Mouse (Mus musculus): ENCODE data around the gene Hist1h3d. TPM values are rescaled to one million over a fixed set of nuclear protein-coding genes. Genes with fewer than 3 reads are reported as not detected.

The Hist1h3d gene
- 0.18 and 0.33 TPM in 2 replicates for polyA plus RNA-seq (2021; fragmentation: Nextera tagmentation)
- long read RNA-seq, experiment 1, partial matches to known transcripts = 0 of 3 reads
- long read RNA-seq, experiment 1, other reads (novel, unspliced or antisense) = 2 of 3 reads
- long read RNA-seq, experiment 2 = 0 reads

GRCm38 (mm10) chr13:23575271-23575851 is at the start of gene Hist1h3d:
TSS of gene Hist1h3d (plus strand) at chr13:23575763.

GRCm38 (mm10) chr13:23530901-23531875 is 44.4 kb upstream of the Hist1h3d start, which contains the start of gene Hist1h4h:
TSS of gene Hist1h4h (plus strand) at chr13:23531050.

GRCm38 (mm10) chr13:23533560-23534367 is 41.8 kb upstream of the Hist1h3d start, which contains the start of gene Hist1h2af:
TSS of gene Hist1h2af (plus strand) at chr13:23533906.

GRCm38 (mm10) chr13:23535137-23536075 is 40.2 kb upstream of the Hist1h3d start, which contains the start of gene Hist1h3g:
TSS of gene Hist1h3g (plus strand) at chr13:23535422.

GRCm38 (mm10) chr13:23542999-23543607 is 32.5 kb upstream of the Hist1h3d start, which contains the start of gene Hist1h2bh:
TSS of gene Hist1h2bh (minus strand) at chr13:23543392.

GRCm38 (mm10) chr13:23543965-23544786 is 31.4 kb upstream of the Hist1h3d start, which contains the start of gene Hist1h3f:
TSS of gene Hist1h3f (plus strand) at chr13:23544052.

GRCm38 (mm10) chr13:23551146-23551834 is 24.3 kb upstream of the Hist1h3d start, which contains the start of gene Hist1h4f:
TSS of gene Hist1h4f (minus strand) at chr13:23551648.

GRCm38 (mm10) chr13:23552962-23553361 is 22.6 kb upstream of the Hist1h3d start, which contains the start of gene Hist1h1d:
TSS of gene Hist1h1d (plus strand) at chr13:23553262.

GRCm38 (mm10) chr13:23561883-23562659 is 13.5 kb upstream of the Hist1h3d start, which contains the start of gene Hist1h3e:
TSS of gene Hist1h3e (minus strand) at chr13:23562369.

GRCm38 (mm10) chr13:23571022-23571503 is 4.5 kb upstream of the Hist1h3d start, which contains the start of the genes Hist1h2ae and Hist1h2bg:
TSS of gene Hist1h2ae (minus strand) at chr13:23571220.
TSS of gene Hist1h2bg (plus strand) at chr13:23571396.

GRCm38 (mm10) chr13:23573898-23574524 is 1.6 kb upstream of the Hist1h3d start, which contains the start of the genes Hist1h2bf and Hist1h2ad:
TSS of gene Hist1h2bf (minus strand) at chr13:23574196.
TSS of gene Hist1h2ad (plus strand) at chr13:23574381.

GRCm38 (mm10) chr13:23581408-23582218 is 6.0 kb downstream of the Hist1h3d start, which contains the start of gene Hist1h4d:
TSS of gene Hist1h4d (plus strand) at chr13:23581598.

GRCm38 (mm10) chr13:23620733-23621531 is 45.4 kb downstream of the Hist1h3d start, which contains the start of gene Hist1h2be:
TSS of gene Hist1h2be (minus strand) at chr13:23621124.

GRCm38 (mm10) chr13:23622175-23622671 is 46.7 kb downstream of the Hist1h3d start, which contains the start of gene Hist1h1e:
TSS of gene Hist1h1e (minus strand) at chr13:23622558.

